In genomic region chr1:38487884-38488283, GRCm38 (mm10) we compare ENCODE assay signal across 22 mouse cellular contexts.
DNase-seq lines count a peak whose midpoint lies in the region; ATAC-seq and TF ChIP-seq lines count a peak whose summit lies in the region.
"Had no signal": no experiment of that assay in that cellular context is flagged by ENCODE, and none has a peak within 500 bp of the region (broad histone marks: within the 10 kb centered on the region; RNA-seq: fewer than 3 reads in every experiment).

No protein-coding gene starts in this region.

- no peak overlapping the region; the same call in 1 of the 2 replicates for H3K27ac ChIP-seq in forebrain, embryonic 13.5 days
- no peak overlapping the region for H3K27ac ChIP-seq in forebrain, embryonic 15.5 days (replicated peaks)
- no peak overlapping the region for H3K27ac ChIP-seq in hindbrain, embryonic 16.5 days (ENCODE audit: low read depth, low read length)
- no peak overlapping the region for H3K27ac ChIP-seq in hindbrain, embryonic 14.5 days
- H3K27ac ChIP-seq in lung, postnatal 0 days (ENCODE audit: low read length): no peak overlapping the region
- no peak overlapping the region for H3K27ac ChIP-seq in kidney, embryonic 14.5 days (ENCODE audit: low read depth, low read length)
- H3K27ac ChIP-seq: forebrain, embryonic 10.5 days; heart, adult 2 months had no signal

- TF ChIP-seq EP300 in lung, postnatal 0 days (IDR thresholded peaks at IDR 0.05): no peak

- H3K9me3 ChIP-seq in forebrain, embryonic 13.5 days (replicated peaks): no peaks in the 10 kb centered on the region
- no peaks in the 10 kb centered on the region for H3K9me3 ChIP-seq in forebrain, embryonic 15.5 days
- no peaks in the 10 kb centered on the region for H3K9me3 ChIP-seq in hindbrain, embryonic 16.5 days (ENCODE audit: control insufficient read depth, low read length)
- no peaks in the 10 kb centered on the region for H3K9me3 ChIP-seq in hindbrain, embryonic 14.5 days (ENCODE audit: control insufficient read depth, low read length)
- no peaks in the 10 kb centered on the region for H3K9me3 ChIP-seq in lung, postnatal 0 days (ENCODE audit: low read length)
- H3K9me3 ChIP-seq in kidney, embryonic 14.5 days (ENCODE audit: control insufficient read depth, low read length): no peaks in the 10 kb centered on the region
- H3K9me3 ChIP-seq: forebrain, embryonic 10.5 days; G1E; hindbrain, embryonic 15.5 days had no signal

- no peak overlapping the region for H3K4me2 ChIP-seq in forebrain, embryonic 13.5 days
- no peak overlapping the region for H3K4me2 ChIP-seq in forebrain, embryonic 15.5 days (replicated peaks)
- H3K4me2 ChIP-seq in hindbrain, embryonic 16.5 days (ENCODE audit: low read length): no peak overlapping the region
- no peak overlapping the region for H3K4me2 ChIP-seq in hindbrain, embryonic 14.5 days (replicated peaks)
- H3K4me2 ChIP-seq in lung, postnatal 0 days (replicated peaks; ENCODE audit: low read depth, low read length): no peak overlapping the region
- H3K4me2 ChIP-seq in kidney, embryonic 14.5 days (replicated peaks; ENCODE audit: low read depth, low read length): no peak overlapping the region
- H3K4me2 ChIP-seq: heart, embryonic 11.5 days; hindbrain, embryonic 15.5 days had no signal

- WGBS in forebrain, embryonic 13.5 days: 98% methylated on average over 2 of the region's 2 CpGs
- 96% methylated on average over 2 of the region's 2 CpGs for WGBS in forebrain, embryonic 15.5 days
- WGBS in hindbrain, embryonic 16.5 days: 92% methylated on average over 2 of the region's 2 CpGs
- WGBS in hindbrain, embryonic 14.5 days: 94% methylated on average over 2 of the region's 2 CpGs
- WGBS in lung, postnatal 0 days: 80% methylated on average over 2 of the region's 2 CpGs
- WGBS in kidney, embryonic 14.5 days: 94% methylated on average over 2 of the region's 2 CpGs

- no peak for TF ChIP-seq CTCF in lung, postnatal 0 days (IDR thresholded peaks at IDR 0.05)

- peaks cover 19% of the 10 kb centered on the region for H3K4me1 ChIP-seq in forebrain, embryonic 13.5 days
- H3K4me1 ChIP-seq in forebrain, embryonic 15.5 days: peaks cover 32% of the 10 kb centered on the region
- peaks cover 4% of the 10 kb centered on the region; the same call in 1 of the 2 replicates for H3K4me1 ChIP-seq in hindbrain, embryonic 16.5 days (ENCODE audit: control insufficient read depth, insufficient read depth, low read depth, low read length)
- H3K4me1 ChIP-seq in hindbrain, embryonic 14.5 days (replicated peaks; ENCODE audit: control insufficient read depth, insufficient read depth, low read length): 0 out of 2 replicates have a peak, but pooled peaks cover 5% of the 10 kb centered on the region
- H3K4me1 ChIP-seq in lung, postnatal 0 days (ENCODE audit: insufficient read depth, low read depth, low read length): 0 out of 2 replicates have a peak, but pooled peaks cover 5% of the 10 kb centered on the region
- no peaks in the 10 kb centered on the region for H3K4me1 ChIP-seq in kidney, embryonic 14.5 days (ENCODE audit: control insufficient read depth, insufficient read depth, low read length)
- H3K4me1 ChIP-seq: forebrain, embryonic 10.5 days had no signal

- no peaks in the 10 kb centered on the region for H3K36me3 ChIP-seq in forebrain, embryonic 13.5 days (ENCODE audit: poor library complexity, severe bottlenecking)
- no peaks in the 10 kb centered on the region for H3K36me3 ChIP-seq in forebrain, embryonic 15.5 days
- H3K36me3 ChIP-seq in hindbrain, embryonic 16.5 days (ENCODE audit: control insufficient read depth, insufficient read depth, low read length): no peaks in the 10 kb centered on the region
- no peaks in the 10 kb centered on the region for H3K36me3 ChIP-seq in hindbrain, embryonic 14.5 days (replicated peaks; ENCODE audit: control insufficient read depth, insufficient read depth)
- no peaks in the 10 kb centered on the region for H3K36me3 ChIP-seq in lung, postnatal 0 days (ENCODE audit: insufficient read depth, low read length)
- H3K36me3 ChIP-seq in kidney, embryonic 14.5 days (ENCODE audit: control insufficient read depth, insufficient read depth, low read length): no peaks in the 10 kb centered on the region
- H3K36me3 ChIP-seq: forebrain, embryonic 10.5 days; G1E; hindbrain, embryonic 15.5 days had no signal

- DNase-seq in hindbrain, embryonic 14.5 days (ENCODE audit: low spot score): no peak
- DNase-seq in lung, postnatal 0 days (ENCODE audit: low spot score): no peak
- DNase-seq in lung, adult 18-20 months: no peak
- DNase-seq: adrenal gland, postnatal 10 days; adrenal gland, postnatal 36 days; B cell, adult 2 months; cerebellum, adult 18-20 months; cerebellum, adult 9-10 months; cerebellum, postnatal 14 days; gastrocnemius, postnatal 25 days; heart, adult 2 months had no signal

- 0 out of 2 replicates have a peak, but pooled peaks have one; percentile 19 for ATAC-seq in forebrain, embryonic 13.5 days
- ATAC-seq in forebrain, embryonic 15.5 days (replicated peaks): no peak
- 0 out of 2 replicates have a peak, but pooled peaks have one; percentile 3 for ATAC-seq in hindbrain, embryonic 16.5 days
- ATAC-seq in hindbrain, embryonic 14.5 days (ENCODE audit: low FRiP score): no peak
- peak; percentile 37; the same call in 1 of the 2 replicates for ATAC-seq in lung, postnatal 0 days
- no peak for ATAC-seq in kidney, embryonic 14.5 days (ENCODE audit: low FRiP score, low TSS enrichment)
- ATAC-seq: forebrain, embryonic 14.5 days; Patski had no signal

- H3K4me3 ChIP-seq in forebrain, embryonic 13.5 days: no peak overlapping the region
- H3K4me3 ChIP-seq in forebrain, embryonic 15.5 days: no peak overlapping the region
- no peak overlapping the region for H3K4me3 ChIP-seq in hindbrain, embryonic 16.5 days (ENCODE audit: low read length)
- no peak overlapping the region for H3K4me3 ChIP-seq in hindbrain, embryonic 14.5 days (replicated peaks; ENCODE audit: low read length)
- H3K4me3 ChIP-seq in lung, postnatal 0 days (ENCODE audit: low read depth, low read length): no peak overlapping the region
- H3K4me3 ChIP-seq in kidney, embryonic 14.5 days (ENCODE audit: low read length): no peak overlapping the region
- H3K4me3 ChIP-seq: forebrain, embryonic 10.5 days; heart, adult 2 months; hindbrain, embryonic 15.5 days had no signal

- no peaks in the 10 kb centered on the region for H3K27me3 ChIP-seq in forebrain, embryonic 13.5 days
- no peaks in the 10 kb centered on the region for H3K27me3 ChIP-seq in forebrain, embryonic 15.5 days
- no peaks in the 10 kb centered on the region for H3K27me3 ChIP-seq in hindbrain, embryonic 16.5 days (replicated peaks; ENCODE audit: control insufficient read depth, insufficient read depth, low read length)
- no peaks in the 10 kb centered on the region for H3K27me3 ChIP-seq in hindbrain, embryonic 14.5 days (ENCODE audit: control insufficient read depth, insufficient read depth, low read length)
- H3K27me3 ChIP-seq in lung, postnatal 0 days (replicated peaks; ENCODE audit: insufficient read depth, low read length): no peaks in the 10 kb centered on the region
- no peaks in the 10 kb centered on the region for H3K27me3 ChIP-seq in kidney, embryonic 14.5 days (ENCODE audit: control insufficient read depth, insufficient read depth, low read length)
- H3K27me3 ChIP-seq: CH12.LX; hindbrain, embryonic 15.5 days; Patski had no signal

- no peak overlapping the region for H3K9ac ChIP-seq in forebrain, embryonic 13.5 days
- no peak overlapping the region for H3K9ac ChIP-seq in forebrain, embryonic 15.5 days (replicated peaks)
- H3K9ac ChIP-seq in hindbrain, embryonic 16.5 days (ENCODE audit: low read depth, low read length): no peak overlapping the region
- H3K9ac ChIP-seq in hindbrain, embryonic 14.5 days: no peak overlapping the region
- no peak overlapping the region for H3K9ac ChIP-seq in lung, postnatal 0 days (replicated peaks; ENCODE audit: low read depth)
- H3K9ac ChIP-seq in kidney, embryonic 14.5 days (ENCODE audit: low read depth, low read length): no peak overlapping the region
- H3K9ac ChIP-seq: hindbrain, embryonic 15.5 days had no signal

Comparison
In these comparisons a context has a peak if more than half of its experiments do, and no peak if none do; other contexts are left out.
1. ATAC-seq: peak in forebrain, embryonic 13.5 days (single experiment), hindbrain, embryonic 16.5 days (single experiment) and lung, postnatal 0 days (single experiment); none in forebrain, embryonic 15.5 days (single experiment), hindbrain, embryonic 14.5 days (single experiment) and kidney, embryonic 14.5 days (single experiment).